Mouse (Mus musculus) lung, adult 18-20 months (tissue): ENCODE measurements at regions not wholly inside any gene's neighbourhood (a gene's known extent, or its start where the extent isn't known, plus 50 kb on each side); places are given as distances from the start of the nearest gene placed in this dataset.
A peak's percentile ranks its signal among the peaks of the same experiment; 100 is the strongest.

Experiments
- DNase-seq, 2 experiments: peaks; one replicate each; pipeline ENCODE4 v3.0.0; 2022; ENCODE audit warnings: mixed read lengths in 2 of 2

GRCm38 (mm10) chr17:45285621-45286189 lies 147.8 kb downstream of the Cdc5l start:
- DNase-seq: no peak

- no peak for DNase-seq
These were observed 152.0 kb downstream of the Cdc5l start for GRCm38 (mm10) chr17:45281554-45281953.

- no peak for DNase-seq
These were observed 153.7 kb downstream of the Cdc5l start for GRCm38 (mm10) chr17:45279811-45280205.

- no peak for DNase-seq
These were observed 154.3 kb downstream of the Cdc5l start for GRCm38 (mm10) chr17:45279075-45279810.

- no peak for DNase-seq
These were observed 156.0 kb downstream of the Cdc5l start for GRCm38 (mm10) chr17:45277516-45277915.

GRCm38 (mm10) chr17:45276686-45277405 lies 156.7 kb downstream of the Cdc5l start:
- no peak for DNase-seq

GRCm38 (mm10) chr17:45274894-45275293 lies 158.6 kb downstream of the Cdc5l start:
- DNase-seq: no peak

GRCm38 (mm10) chr17:45266776-45267175 lies 166.8 kb downstream of the Cdc5l start:
- DNase-seq: no peak

- no peak for DNase-seq
These were observed 167.9 kb downstream of the Cdc5l start for GRCm38 (mm10) chr17:45265587-45265986.

GRCm38 (mm10) chr17:45264434-45264833 lies 169.1 kb downstream of the Cdc5l start:
- DNase-seq: no peak

- no peak for DNase-seq
These were observed 173.1 kb downstream of the Cdc5l start for GRCm38 (mm10) chr17:45260421-45260820.

GRCm38 (mm10) chr17:45258007-45258406 lies 175.5 kb downstream of the Cdc5l start:
- no peak for DNase-seq

- no peak for DNase-seq
These were observed 180.8 kb downstream of the Cdc5l start for GRCm38 (mm10) chr17:45252593-45253230.

- DNase-seq: peak; percentile 17 to 48
These were observed 182.4 kb downstream of the Cdc5l start for GRCm38 (mm10) chr17:45251034-45251730.

GRCm38 (mm10) chr17:45250450-45250849 lies 183.1 kb downstream of the Cdc5l start:
- DNase-seq: no peak

GRCm38 (mm10) chr17:45247142-45248137 lies 186.1 kb downstream of the Cdc5l start:
- DNase-seq: no peak

GRCm38 (mm10) chr17:45244870-45245269 lies 188.7 kb downstream of the Cdc5l start:
- DNase-seq: peak; percentile 34 to 64

GRCm38 (mm10) chr17:45243103-45243502 lies 190.4 kb downstream of the Cdc5l start:
- no peak for DNase-seq

GRCm38 (mm10) chr17:45242076-45242475 lies 191.5 kb downstream of the Cdc5l start:
- no peak for DNase-seq

- no peak for DNase-seq
These were observed 192.5 kb downstream of the Cdc5l start for GRCm38 (mm10) chr17:45240963-45241543.

- no peak for DNase-seq
These were observed 193.0 kb downstream of the Cdc5l start for GRCm38 (mm10) chr17:45240545-45240944.
